Mouse (Mus musculus) layer of hippocampus, adult 9-10 months (tissue): ENCODE measurements at regions not wholly inside any gene's neighbourhood (a gene's known extent, or its start where the extent isn't known, plus 50 kb on each side); places are given as distances from the start of the nearest gene placed in this dataset.

ENCODE experiments used
- DNase-seq: peaks from one replicate; pipeline ENCODE4 v3.0.0; 2022; ENCODE audit warnings: low spot score

DNA sequence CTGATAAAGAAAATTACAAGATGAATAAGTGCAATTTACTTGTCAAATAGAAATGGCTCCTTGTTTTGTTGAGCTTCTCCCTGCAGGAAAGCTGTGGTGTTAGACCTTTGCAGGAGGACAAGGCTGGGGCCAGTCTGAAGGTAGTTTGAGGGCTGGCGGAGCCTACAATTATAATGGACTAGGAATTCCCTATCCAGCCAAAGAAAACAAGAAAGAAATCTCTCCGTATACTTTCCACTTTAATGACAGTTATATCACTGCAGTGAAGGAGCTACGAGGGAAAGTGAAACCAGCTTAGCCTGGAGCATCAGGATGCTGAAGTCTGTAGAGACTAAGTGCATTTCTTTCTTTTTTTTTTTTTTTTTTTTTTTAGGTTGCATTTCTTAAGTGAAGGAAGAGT lies 104.8 kb upstream of the Sstr4 start:
- no peak for DNase-seq

- DNase-seq: no peak
Observed at GRCm38 (mm10) chr2:148292442-148292841, 102.7 kb upstream of the Sstr4 start.

DNA sequence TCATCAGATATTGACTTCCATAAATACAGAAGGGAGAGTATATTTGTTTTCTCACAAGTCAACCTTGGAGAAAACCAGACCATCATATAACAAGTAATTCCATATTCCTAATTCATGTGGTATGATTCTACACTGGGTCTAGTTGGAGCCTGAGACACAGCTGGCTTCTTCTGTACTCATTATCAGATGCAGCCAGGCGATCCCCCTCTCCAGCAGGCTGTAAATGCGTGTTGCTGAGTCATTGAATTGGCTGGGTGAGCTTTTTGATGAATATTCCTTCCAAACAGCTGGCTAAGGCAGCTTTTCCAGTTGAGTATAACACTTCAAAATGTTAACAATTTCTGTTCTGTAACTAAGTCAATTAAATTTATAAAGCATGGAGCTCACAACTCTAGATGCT lies 102.2 kb upstream of the Sstr4 start:
- no peak for DNase-seq

GRCm38 (mm10) chr2:148300879-148301278 lies 94.3 kb upstream of the Sstr4 start:
- no peak for DNase-seq

DNA sequence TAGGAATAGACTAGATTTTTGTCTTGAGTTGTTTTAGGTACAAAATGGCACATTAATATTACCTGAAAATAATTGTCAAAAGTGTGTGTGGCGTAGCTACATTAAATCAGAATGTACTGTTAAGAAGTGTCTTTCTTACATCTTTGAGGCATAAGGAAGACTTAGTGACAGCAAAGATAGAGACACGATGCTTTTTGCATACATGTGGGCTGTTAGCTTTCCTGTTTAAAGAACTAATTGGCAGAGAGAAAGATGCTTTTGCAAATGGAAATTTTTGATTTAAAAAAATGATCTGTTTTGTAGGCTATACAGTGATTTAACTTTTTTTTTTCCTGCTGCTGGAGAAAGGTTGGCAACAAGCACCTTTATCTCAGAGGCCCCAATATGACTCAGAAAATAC lies 82.9 kb upstream of the Sstr4 start:
- no peak for DNase-seq

DNA sequence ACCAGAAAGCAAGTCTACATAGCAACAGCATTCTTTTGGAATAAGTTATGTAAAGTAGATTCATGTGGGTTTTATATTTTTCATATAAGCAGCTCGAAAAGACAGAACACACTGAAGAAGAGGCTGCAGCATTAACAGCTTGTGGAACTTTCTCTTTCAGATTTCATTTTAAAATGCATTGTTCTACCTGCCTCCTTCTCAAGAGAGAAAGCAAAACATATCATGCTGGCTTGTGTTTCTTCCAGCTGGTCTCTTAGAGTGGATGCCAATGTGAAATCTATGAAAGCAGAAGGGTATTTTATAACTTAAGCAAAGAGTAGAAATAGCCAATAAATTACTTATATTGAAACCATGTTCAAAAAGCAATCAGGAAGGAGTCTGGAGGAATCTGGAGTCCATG lies 74.2 kb upstream of the Sstr4 start:
- no peak for DNase-seq

GRCm38 (mm10) chr2:148325362-148325761 lies 69.8 kb upstream of the Sstr4 start:
- DNase-seq: no peak

DNA sequence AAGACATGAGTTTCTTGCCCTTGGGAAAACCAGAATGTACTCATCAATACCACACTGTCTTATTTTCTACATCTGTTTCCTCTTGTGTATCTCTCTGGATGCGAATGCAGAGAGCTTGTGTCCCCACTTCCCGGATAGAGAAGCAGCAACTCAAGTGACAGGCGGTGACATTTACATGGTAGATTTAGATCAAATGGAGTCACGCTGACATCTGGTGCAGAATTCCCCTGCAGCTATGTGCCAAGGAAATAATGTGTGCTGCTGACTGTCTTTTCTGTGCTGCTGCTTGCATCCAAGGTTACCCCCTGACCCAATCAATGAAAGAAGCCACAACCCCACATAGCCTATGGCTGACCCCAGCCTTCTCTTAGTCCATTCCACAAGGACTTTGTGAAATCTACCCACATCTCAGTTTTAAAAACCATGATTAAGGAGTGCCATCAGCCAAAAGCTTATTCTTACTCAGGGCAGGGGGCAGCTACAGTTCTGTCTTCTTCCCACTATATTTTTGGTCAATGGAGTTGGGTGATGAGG lies 69.2 kb upstream of the Sstr4 start:
- peak; percentile 17 for DNase-seq

DNA sequence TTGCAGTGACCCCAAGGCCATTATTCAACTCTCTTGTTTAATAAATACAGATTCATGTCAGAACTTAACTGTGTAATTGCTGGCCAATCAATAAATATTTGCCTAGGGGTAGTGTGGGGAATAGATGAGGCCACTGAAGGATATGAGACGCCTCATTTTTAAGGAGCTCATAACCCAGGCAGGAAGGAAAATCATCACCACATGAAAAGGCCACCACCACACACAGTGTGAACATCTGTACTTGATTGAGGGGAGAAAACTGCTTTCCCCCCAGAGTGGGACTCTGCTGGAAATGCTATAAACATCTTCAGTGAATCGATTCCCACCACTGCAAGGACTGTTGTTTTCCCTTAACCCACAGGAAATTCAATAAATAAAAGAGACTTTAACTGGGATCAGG lies 68.7 kb upstream of the Sstr4 start:
- DNase-seq: no peak

DNA sequence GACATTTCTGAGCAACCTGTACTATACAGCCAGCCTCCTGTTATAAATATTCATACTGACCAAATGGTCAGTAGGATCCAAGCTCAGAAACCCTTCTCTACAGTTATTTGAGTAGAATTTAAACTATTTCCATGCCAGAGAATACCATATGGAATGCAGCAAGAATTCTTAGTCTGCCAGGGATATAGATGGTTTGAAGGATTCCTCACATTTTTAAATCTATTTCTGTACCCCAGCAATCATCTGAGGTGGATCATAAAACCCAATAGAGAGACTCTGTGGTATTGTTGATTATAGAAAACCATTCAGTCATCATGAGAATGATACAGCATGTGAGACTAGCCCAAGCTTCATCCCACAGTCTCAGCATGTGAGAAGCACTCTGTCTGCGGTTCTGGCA lies 67.6 kb upstream of the Sstr4 start:
- no peak for DNase-seq

- no peak for DNase-seq
Observed at GRCm38 (mm10) chr2:148330368-148330767, 64.8 kb upstream of the Sstr4 start.

DNA sequence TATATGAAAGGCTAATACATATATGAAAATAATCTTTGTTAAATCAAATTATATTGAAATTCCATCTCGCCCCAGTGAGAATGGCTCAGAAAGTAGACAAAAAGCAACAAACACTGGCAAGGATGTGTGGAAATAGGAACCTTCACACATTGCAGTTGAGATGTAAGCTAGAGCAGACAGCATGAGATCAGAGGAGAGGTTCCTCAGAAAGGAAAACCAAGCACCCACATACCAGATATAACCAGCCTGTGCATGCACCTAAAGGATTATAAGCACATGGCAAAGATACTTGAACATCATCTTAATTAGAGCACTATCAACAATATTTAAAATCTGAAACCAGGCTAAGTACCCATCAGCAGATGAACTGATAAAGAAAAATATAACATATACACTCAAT lies 60.6 kb upstream of the Sstr4 start:
- DNase-seq: no peak

DNA sequence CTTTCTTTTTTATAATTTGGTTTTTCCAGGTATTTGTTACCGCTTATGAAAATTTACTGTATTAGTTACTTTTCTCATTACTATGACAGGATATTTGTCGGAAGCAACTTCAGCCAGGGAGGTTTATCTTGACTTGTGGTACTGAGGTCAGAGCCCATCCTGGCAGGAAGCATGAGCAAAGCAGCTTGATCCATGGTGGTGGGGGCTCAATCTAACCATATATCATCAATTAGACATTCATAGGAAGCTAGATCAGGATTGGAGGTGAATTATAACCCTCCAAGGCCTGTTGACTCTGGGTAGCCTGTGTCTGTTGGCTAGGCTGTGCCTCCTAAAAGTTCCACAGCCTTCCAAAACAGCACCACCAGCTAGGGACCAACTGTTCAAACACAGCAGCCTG lies 58.5 kb upstream of the Sstr4 start:
- DNase-seq: no peak

DNA sequence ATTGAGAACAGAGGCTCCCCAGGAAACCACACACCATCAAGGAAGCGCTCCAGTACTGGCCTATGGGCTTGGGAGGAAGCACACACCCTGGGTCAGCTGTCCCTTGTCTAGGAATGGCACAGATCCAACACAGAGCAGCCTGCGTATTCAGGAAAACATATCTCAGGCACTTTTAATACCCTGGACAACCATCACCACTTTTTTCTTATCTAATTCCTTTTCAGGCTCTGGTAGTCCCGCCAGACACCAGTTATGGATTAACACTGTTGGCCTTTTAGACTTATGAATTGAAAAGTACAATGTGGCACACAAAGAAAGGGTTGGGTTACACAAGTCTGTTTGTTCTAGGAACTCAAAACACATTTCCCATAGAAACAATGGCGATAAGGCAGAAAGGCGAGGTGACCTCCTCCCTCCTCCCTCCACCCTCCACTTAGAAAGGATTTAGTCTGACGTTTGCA lies 56.8 kb upstream of the Sstr4 start:
- no peak for DNase-seq

- DNase-seq: no peak
Observed at GRCm38 (mm10) chr2:148338894-148339293, 56.2 kb upstream of the Sstr4 start.

DNA sequence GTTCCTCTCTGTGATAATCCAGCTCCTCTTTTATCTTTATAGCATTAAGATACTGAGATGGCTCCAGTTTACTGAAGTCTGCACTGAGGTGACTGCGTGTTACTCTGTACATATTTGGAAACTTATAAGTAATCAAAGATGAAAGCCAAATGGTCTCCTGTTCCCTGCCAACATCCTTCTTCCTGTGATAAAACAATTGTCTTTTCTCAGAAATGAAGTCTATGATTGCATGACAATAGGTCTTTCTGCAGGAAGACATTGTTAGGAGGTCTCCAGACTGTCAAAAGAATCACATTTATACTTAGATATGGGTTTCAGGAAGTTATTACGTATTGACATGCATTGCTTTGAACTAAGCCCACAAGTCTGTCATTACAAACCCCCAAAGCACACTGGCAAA lies 51.0 kb upstream of the Sstr4 start:
- DNase-seq: no peak
